Mouse (Mus musculus) thymus, adult 18-20 months (tissue): ENCODE measurements around the gene Fev.

Experiments
- DNase-seq, 2 experiments: peaks; one replicate each; pipeline ENCODE4 v3.0.0; 2022; ENCODE audit warnings: mixed read lengths in 2 of 2

Gene Fev

DNA sequence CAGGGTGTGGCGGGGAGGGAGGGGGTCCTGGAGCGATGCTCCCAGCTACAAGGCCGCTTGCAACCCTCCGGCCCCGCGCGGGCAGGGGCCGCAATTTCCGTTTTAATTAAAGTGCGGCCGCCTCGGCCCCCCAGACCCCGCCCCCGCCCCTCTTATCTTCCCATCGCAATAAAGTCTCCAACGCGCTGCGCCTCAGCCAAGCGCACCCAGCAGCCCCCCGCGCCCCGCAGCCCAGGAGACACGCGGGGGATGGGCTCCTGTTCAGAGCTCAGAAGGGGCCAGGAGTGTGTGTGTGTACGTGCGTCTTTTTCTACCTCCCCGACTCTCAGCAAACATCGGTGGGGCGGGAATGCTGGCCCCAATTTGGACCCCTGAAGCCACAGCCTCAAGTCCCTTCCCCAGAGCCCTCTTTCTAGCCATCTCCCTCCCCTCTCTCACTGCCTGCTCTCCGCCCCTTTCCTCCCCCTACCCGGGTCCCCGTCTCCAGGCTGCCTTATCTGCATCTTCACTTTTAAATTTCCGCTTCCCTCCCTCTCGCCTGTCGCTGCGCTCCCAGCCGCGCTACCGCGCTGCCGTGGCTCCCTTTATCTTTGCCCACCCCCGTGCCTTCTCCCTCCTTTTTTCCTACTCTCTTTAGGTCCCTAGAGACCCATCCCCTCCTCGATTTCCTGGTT, at the start of gene Fev:
Gene Fev, minus strand, starts transcription at position 51 of the 674 bp plus-strand sequence.
- DNase-seq = no peak

DNA sequence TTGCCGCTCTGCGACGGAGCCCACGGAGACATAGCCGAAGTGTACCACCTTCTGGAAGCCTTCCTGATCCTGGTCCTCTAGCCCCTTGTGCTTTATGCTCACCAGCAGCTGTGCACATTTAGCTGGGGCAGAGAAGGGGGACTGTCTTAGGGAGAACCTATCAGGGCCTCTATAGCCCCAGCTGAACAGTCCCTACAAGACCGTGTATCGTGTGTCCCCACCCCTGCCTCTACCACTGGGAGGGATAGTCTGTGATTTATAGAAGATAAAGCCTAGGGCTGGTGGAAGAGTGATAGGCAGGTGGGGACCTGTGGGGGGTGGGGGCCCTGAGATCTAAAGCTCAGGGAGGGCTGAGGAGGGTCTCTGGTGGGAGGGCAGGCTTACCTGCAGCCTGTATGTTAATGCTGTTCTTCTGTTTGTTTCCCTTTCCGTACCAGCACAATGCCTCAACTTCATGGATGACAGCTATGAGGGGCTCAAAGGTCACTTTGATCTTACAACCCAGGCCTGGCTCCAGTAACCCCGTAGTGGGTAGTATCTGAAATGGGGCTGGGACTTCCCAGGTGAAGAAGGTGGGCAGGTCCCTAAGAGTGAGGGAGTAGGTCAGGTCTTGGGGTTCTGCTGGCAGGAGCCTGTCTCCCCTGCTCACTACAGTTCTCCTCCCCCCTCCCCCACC, 42.5 kb upstream of the Fev start:
- DNase-seq = no peak

DNA sequence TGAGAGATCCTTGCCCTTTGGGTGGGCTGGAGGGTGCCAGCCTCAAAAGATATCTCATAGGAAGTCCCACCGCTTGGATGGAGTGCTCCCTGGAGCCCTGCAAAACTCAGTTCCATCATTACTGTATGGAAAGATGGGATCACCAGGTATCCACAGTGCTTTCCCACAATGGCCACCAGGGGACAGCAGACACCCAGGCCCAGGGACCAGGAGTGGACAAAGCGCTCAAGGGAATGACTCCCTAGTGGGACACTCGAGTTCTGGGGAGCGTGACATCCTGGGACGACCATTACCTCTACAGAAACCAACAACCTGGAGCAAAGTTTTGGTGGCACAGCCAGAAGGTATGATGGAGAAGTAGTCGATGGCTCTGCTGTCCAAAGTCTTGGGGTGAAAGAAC, 41.5 kb upstream of the Fev start:
- DNase-seq = no peak

DNA sequence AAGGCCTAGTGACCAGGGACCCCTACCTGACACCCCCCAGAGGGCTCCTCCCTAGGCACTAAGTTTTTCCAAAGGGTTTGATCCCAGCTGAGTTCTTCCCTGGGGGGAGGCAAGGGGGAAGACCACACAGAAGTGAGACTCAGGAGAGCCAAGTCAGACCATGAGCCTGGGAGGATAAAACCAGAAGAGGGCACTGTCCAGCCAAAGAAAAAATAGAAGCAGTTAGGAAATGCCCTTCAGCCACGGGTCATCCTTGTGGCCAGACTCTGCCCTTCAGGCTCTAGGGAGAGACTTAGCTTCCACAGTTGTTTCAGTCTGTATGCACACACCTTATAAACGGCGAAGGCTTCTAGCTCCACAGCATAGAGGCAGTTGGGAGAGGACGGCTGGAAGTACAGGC, 39.2 kb upstream of the Fev start:
- DNase-seq = no peak

DNA sequence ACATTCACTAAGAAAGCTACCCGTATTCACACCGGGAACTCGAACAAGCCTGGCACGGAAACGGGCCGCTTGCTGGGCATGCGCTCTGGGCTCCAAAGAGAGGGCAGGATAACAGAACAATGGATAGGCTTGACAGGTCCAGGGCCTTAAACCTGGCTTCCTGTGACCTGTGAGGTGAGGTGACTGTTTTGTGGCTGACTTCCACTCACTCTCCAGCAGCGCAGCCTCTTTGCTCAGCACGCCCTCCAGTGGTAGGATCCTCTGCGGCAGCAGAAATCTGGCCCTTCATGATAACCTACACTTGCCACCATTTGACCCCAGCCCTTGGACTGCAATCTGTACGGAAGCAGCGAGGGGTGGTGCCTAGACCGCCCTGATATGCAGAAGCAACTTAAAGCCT, 30.5 kb upstream of the Fev start:
- no peak for DNase-seq

DNA sequence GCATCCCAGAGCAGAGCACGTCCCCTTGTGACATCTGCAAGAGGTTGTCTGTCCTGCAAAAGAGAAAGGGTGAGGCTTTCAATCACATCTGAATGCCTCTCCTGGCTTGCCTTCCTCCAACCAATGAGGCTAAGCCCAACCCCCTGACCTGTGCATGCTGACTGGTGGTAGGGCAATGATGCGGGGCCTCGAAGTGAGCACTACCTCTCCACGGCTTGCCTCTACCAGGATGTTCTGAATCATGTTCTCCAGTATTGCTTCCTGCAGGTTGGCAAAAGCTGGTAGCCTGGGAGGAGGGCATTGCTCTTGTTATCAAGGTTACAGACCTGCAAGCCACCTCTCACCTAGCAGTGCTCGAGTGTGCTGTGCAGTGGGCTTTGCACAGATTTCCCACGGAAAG, 17.0 kb upstream of the Fev start:
- no peak for DNase-seq

DNA sequence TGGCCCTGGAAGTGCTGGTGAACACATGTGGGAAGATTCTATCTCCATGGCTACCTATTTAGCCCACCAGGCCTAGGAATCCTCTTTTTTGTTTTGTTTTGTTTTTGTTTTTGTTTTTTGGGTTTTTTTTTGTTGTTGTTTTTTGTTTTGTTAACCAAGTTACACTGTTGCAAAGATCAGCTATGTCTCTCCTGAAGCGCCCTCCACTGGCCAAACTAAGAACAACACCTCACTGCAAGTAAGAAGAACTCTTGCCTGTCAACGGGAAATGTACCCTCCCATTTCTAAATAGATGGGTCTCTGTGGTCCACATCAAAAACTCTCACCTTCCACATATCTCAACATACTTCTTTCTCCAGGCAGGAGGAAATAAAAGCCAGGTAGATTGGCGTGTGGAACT, 16.5 kb upstream of the Fev start:
- DNase-seq = no peak

DNA sequence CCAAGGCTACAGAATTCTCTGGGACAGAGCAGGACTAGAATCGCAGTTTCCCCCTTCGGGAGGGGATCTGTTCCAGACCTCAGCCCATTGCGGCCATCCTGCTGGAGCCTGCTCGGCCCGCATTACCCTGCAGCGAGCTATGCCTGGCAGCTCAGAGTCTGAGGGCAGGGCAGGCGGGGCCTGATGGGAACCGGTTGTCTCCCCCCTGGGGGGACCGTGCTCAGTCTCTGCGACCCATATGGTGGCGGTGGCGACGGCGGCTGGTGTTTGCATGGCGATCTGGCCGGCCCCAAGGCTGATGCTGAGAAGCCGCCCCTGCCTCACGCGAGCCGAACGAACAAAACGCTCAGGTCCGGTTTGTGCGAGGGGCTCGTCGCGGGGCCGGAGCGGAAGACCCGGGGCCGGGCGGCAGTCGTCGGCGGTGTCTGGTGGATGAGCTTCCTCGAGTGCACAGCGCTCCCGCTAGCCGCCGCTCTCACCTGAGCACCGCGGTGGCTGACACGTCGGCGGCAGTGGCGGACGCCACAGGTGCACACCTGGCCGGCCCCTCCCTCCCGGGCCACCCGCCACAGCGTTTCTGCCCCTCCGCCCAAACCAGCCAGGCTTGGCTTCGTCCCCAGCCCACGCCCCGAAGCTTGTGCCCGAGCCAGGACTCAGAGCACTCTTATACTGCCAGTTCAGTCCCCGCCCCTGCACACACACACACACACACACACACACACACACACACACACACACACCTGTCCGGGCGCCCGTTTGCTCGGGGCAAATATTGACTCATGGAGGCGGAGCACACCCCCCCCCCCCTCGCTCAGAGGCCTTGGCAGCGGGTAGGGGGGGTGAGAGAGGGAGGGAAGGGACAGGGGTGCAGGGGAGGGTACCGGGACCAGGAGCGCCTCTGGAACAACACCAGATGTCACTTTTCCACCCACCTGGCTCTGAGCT, 15.4 kb upstream of the Fev start:
- no peak for DNase-seq

DNA sequence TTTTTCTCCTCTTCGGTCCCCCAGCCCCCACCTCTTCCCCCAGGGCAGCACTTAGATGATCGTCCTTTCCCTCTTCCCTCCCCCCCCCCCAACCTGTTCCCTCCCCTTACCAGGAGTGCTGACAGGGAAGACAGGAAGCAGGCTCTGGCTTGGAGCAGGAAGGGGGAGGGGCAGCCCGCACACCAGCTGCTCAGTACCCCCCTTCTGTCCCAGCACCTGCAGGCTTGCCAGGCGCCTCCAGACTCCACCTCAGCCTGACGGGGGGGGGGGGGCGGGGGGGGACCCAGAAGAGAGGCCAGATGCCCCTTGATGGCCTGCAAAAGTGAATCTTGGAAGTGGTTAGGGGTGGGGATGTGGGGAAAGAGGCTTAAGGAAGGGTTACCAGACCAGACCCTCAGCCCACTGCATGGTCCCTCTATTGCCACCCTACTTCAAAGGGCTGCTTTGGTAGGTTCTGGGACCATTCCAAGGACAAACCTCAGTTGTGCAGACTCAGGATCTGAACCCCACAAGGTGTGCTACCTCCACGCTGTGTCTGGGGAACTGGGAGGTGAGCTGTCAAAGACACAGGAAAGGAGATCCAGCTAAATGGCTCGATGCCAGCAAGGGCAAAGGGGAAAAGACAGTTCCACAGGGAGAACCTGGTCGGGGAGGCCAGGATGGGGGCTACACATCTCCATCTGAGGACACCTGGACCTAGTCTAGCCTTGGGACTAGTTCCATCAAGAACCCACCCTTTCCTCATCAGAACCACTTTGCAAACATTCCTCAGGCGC, 13.6 kb upstream of the Fev start:
- DNase-seq = no peak

DNA sequence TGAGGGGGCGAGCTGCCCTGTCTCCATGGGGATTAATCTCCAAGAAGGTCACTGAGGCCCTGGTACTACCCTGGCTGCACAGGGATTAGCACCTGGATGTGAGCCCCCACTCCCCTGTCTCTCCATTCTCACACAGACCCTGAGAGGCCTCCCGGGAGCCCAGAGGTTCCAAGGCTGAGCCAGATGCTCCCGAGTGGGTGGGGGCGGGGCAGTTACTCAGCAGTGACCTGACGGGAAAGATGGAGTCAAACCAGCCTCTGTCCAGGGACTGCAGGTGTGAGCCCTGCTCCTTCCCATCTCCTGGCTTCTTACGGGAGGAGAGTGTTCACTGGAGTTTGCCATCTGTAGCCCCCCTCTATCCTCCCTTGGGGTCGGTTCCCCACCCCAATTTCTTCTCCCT, 12.8 kb upstream of the Fev start:
- DNase-seq = no peak

DNA sequence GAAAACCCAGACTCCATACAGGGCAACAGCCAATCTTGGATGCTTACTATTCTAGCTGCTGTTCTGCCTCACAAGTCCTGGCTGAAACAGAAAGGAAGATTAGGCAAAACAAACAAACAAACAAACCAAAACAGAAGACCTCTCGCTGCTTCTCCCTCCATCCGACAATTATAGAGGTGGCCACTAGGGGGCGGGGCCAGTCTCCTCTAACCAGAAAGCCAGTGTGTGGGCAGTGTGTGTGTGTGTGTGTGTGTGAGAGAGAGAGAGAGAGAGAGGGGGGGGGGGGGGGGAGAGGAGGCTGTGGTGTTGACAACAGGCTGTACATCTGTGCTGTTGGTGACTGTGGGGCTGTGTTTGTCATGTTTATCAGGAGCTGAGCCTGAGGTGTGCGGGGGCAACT, 9.7 kb upstream of the Fev start:
- no peak for DNase-seq

DNA sequence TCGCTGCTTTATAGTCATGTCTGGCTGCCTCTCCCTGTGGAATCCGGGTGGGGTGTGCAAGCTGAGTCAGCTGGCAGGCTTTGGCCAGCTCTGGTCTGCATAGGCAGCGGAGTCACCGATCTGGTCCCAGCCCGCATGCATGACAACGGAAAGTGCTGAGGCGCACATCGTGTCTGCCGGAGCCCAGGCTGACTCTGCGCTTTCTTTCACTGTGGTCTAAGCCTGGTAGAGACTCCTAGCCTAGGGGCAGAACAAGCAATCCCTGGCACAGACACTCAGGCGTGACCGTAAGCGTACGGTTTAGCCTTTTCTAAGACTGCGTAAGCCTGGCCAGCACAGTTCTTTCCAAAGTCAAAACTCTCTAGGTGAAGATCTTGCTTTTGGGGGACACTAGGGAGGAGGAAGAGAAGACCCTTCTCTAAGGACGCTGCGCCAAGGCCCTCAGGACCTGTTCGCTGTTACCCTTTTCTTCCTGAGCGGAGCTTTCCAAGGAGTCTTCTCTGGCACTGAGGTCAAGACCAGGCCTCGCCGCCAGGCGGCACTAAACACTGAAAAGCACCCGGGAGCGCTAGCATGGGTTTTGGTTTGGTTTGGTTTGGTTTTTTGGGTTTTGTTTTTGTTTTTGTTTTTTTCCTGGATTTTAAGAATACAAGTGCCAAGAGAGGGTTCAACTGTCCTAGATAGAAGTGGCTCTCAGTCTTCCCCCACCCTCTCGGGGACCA, 8.1 kb upstream of the Fev start, which contains the start of gene Cryba2:
Gene Cryba2, minus strand, starts transcription at position 10 of the 722 bp plus-strand sequence.
- no peak for DNase-seq

DNA sequence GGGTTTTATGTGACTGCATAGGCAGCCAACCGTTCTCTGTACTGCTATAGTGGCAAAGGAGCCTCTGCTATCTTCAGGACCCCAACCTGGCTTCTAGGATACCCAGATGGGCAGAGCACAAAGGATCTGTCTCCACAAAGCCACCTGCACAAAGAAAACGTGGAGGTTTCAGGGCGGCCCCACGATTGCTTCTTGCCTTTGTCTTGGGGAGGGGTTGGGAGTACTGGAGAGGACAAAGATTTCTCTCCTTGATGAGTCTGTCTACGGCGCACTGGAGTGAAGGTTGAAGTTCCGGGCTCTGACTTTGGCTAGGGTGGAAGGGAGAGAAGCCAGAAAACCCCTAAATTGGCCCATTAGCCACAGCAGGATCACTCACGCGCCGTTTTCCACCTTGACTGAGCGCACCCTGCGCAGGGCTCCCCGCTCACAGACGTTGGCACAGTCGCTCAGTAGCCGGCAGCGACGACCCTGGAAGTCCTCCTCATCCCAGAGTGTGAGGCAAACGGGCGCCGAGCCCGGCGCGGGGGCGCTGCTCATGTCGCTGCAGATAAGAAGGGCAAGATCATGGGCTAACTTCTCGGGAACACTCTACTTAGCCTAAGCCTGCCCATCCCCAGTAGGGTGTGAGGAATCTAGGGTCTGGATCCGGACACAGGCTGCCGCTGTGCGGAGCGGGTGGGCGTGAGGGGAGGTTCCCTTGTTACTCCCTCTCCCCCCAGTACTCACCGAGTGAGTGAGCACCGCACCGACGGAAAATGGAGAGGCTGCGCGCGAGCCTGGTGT, 7.3 kb upstream of the Fev start:
- DNase-seq = no peak

DNA sequence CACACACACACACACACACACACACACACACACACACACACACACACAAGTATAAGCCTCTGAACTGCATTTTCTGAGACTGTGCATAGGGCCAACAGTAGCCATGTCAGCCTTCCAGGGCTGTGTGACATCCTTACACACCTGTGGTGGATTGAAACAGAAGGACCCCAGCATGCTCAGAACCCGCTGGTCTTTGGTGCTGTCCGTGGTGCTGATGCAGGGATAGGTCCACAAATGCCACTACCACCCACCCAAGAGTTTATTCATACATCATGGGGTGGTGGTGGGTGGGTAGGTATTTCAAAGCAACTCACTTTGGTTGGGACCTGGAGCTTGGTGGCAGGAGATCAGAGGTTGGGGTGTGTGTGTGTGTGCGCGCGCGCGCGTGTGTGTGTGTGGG, 6.3 kb upstream of the Fev start:
- DNase-seq = no peak

DNA sequence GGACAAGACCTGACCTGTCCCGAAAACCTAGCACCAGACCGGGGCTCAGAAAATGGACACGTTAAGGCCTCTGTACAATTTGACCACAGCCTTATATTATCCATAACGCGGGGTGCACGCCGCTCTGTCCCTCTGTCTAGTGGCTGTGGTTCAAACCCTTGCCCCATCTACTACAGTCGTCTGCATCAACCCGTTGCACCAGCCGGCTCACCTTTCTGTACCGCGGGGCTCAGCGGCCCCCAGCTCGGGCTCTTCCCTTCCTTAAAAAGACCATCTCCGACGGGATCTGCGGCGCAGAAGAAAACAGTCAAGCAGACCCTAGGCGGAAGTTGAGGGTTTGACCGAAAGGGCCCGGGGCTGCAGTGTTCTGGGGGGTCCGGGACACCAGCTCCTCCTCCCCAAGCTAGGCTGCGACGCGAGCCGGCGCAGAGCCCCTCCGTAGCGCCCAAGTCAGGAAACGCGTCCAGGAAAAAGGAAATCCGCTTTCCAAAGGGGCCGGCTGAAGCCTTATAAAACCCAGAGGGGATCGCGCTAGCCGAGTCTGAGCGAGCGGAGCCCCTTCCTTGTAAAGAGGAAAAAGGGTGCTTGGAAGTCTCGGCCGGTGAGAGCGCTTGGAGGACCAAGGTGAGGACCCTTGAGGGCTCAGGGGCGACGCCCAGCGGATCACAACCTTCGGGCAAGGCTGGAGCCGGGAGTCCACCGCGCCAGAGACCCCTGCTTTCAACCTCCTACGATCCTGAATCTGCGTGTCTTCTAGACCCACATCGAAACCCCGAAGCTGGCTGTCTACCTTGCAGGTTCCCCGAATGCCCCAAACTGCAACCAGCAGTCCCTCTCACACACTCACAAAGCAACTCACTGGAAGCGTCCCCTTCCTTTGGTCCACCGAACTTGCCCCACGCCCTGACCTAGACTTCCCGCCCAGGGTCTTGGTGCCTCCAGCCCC, 750 bp downstream of the Fev start:
- no peak for DNase-seq

DNA sequence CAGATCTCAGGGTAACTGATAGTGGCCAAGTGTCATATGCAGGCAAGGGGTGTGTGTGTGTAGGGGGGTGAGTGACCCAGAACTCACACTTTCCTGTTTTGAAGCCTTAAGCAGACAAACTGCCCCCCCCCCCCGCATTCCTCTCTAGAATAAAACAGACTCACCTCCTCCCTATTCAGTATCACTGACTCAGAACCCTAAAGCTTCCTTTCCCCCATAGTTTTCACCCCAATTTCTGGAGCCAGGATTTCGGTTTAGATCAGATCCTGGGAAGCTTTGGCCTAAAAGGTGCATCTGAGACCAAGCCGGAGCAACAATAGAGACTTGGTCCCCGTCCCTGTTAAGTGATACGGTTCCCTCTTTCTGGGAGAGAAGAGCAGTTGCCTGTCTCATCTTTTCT, 1.8 kb downstream of the Fev start:
- no peak for DNase-seq

DNA sequence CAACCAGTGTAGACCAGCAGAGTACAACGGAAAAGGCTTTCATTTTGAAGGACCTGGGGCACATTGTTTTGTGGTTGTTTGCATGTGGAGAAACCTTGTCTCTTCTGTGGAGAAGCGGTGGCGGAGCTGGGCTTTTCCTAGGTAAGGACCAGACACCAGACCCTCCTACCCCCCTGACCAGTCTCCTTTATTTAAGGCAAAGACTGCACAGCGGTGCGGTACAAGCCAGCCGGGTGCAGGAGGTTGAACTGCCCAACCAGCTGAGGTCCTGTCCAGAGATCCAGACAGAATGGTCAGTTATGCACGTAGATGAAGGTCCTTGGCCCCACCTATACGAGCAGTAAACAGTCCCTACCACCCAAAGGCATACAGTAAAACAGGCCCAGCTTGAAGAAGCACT, 2.4 kb downstream of the Fev start:
- no peak for DNase-seq

DNA sequence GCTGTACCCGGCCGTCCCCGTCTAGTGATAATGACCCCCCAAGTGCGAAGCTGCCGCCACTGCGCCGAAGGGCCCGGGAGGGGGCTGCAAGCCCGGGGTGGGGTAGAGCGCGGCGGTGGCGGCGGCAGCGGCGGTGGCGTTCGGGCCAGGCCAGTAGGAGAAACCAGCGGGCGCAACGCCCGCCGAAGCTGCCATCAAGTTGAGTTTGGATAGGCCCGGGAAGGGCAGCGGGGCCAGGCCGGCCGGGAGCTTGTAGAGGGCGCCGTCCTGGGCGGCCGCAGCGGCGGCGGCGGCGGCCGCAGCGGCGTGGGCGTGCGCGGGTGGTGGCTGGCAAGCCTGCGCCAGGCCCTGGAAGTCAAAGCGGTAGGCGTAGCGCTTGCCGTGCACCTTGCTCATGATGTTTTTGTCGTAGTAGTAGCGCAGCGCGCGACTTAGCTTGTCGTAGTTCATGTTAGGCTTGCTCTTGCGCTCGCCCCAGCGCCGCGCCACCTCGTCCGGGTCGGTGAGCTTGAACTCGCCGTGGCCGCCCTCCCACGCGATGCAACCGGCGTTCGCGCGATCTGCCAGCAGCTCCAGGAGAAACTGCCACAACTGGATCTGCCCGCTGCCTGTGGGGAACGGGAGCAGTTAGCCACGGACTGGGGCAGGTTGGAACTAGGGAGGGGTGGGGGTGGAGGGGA, 3.0 kb downstream of the Fev start:
- DNase-seq = no peak

DNA sequence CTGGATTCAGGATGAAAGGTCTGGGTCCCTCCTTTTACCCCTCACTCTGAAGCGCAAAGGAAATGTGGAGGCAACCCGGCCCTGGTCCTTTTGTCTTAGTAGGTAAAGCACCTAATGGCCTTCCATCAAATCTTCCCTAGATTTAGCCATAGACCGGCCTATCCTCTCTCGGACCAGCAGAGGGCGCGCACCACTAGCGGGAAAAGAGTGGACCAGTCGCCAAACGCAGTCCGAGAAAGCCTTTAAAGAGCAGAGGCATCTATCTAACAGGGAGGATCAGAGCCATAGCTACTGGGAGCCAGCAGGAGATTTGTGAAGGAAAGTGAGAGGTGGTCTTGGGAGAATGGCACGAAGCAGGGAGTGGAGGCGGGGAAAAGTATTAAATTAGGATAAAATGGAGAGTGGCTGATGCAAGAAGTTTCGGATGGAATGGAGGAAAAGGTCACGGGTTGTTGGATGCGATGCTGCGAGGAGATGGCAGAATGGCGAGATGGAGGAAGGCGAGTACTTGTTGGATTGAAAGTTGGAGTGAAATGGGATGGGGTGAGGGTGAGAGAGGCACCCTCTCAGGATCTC, 4.3 kb downstream of the Fev start:
- no peak for DNase-seq
